Mouse (Mus musculus) thymus, adult 18-20 months (tissue): Measurements from ENCODE around the gene Smarca2.
A peak's percentile ranks its signal among the peaks of the same experiment; 100 is the strongest.

Experiments used
- DNase-seq, 2 experiments: peaks; one replicate each; pipeline ENCODE4 v3.0.0; 2022; ENCODE audit warnings: mixed read lengths in 2 of 2

The Smarca2 gene

GRCm38 (mm10) chr19:26604755-26605300 lies at the start of gene Smarca2:
Gene Smarca2 (plus strand): TSS chr19:26605050.
- DNase-seq: peak; percentile 96 to 97

- DNase-seq: no peak
Measured at GRCm38 (mm10) chr19:26564850-26565249, 40.0 kb upstream of the Smarca2 start.

- DNase-seq: no peak
Measured at GRCm38 (mm10) chr19:26566109-26566508, 38.7 kb upstream of the Smarca2 start.

GRCm38 (mm10) chr19:26568236-26568635 lies 36.6 kb upstream of the Smarca2 start:
- no peak for DNase-seq

GRCm38 (mm10) chr19:26568941-26569340 lies 35.9 kb upstream of the Smarca2 start:
- no peak for DNase-seq

GRCm38 (mm10) chr19:26569461-26569860 lies 35.4 kb upstream of the Smarca2 start:
- no peak for DNase-seq

- no peak for DNase-seq
Measured at GRCm38 (mm10) chr19:26579645-26580044, 25.2 kb upstream of the Smarca2 start.

GRCm38 (mm10) chr19:26580061-26580460 lies 24.8 kb upstream of the Smarca2 start:
- no peak for DNase-seq

- no peak for DNase-seq
Measured at GRCm38 (mm10) chr19:26594661-26595060, 10.2 kb upstream of the Smarca2 start.

GRCm38 (mm10) chr19:26601459-26601858 lies 3.4 kb upstream of the Smarca2 start:
- no peak for DNase-seq

- DNase-seq: no peak
Measured at GRCm38 (mm10) chr19:26603296-26603860, 1.5 kb upstream of the Smarca2 start.

GRCm38 (mm10) chr19:26603906-26604754 lies 720 bp upstream of the Smarca2 start:
- DNase-seq: no peak

GRCm38 (mm10) chr19:26605438-26606320 lies 829 bp downstream of the Smarca2 start:
- DNase-seq: peak; percentile 48 to 53

- peak; percentile 56 to 58 for DNase-seq
Measured at GRCm38 (mm10) chr19:26606321-26607155, 1.7 kb downstream of the Smarca2 start.

GRCm38 (mm10) chr19:26607156-26607536 lies 2.3 kb downstream of the Smarca2 start:
- peak; percentile 69 to 72 for DNase-seq

GRCm38 (mm10) chr19:26607551-26608433 lies 2.9 kb downstream of the Smarca2 start:
- DNase-seq: no peak

GRCm38 (mm10) chr19:26608434-26608812 lies 3.6 kb downstream of the Smarca2 start:
- no peak for DNase-seq

GRCm38 (mm10) chr19:26609637-26610036 lies 4.8 kb downstream of the Smarca2 start:
- DNase-seq: no peak

GRCm38 (mm10) chr19:26612995-26613394 lies 8.1 kb downstream of the Smarca2 start:
- DNase-seq: no peak

GRCm38 (mm10) chr19:26613665-26614064 lies 8.8 kb downstream of the Smarca2 start:
- DNase-seq: no peak

- DNase-seq: no peak
Measured at GRCm38 (mm10) chr19:26616271-26616670, 11.4 kb downstream of the Smarca2 start.
